Mouse (Mus musculus): ENCODE results near the gene Isg20. TPM values are rescaled to one million over a fixed set of nuclear protein-coding genes. Genes with fewer than 3 reads are reported as not detected.

Gene Isg20
- polyA plus RNA-seq, 1 experiment from 2014 or later, result 0.49 TPM

Small RNA genes lying within 50 kb of the gene (microRNA-seq; reads per million reads assigned to microRNA genes)
- gene Mir7-2, result 7.2 reads per million, percentile 24 among the genes with 10 or more reads in this experiment

Other genes with a start within 250 kb of the Isg20 start
- 1.7 and 2.1 TPM in 2 replicates for gene Ntrk3, start 175.4 kb upstream of the Isg20 start, polyA plus RNA-seq (2015; fragmentation: Nextera tagmentation; extraction: Ambion mirVana)
- gene Mrps11, start 130.3 kb upstream of the Isg20 start, polyA plus RNA-seq (2015; fragmentation: Nextera tagmentation; extraction: Ambion mirVana), result 90.1 and 90.6 TPM in 2 replicates
- 56.6 and 60.0 TPM in 2 replicates for gene Mrpl46, start 129.9 kb upstream of the Isg20 start, polyA plus RNA-seq (2015; fragmentation: Nextera tagmentation; extraction: Ambion mirVana)
- gene Det1, start 66.2 kb upstream of the Isg20 start, polyA plus RNA-seq (2015; fragmentation: Nextera tagmentation; extraction: Ambion mirVana), result 21.5 and 22.4 TPM in 2 replicates
- gene Aen, start 17.6 kb upstream of the Isg20 start, polyA plus RNA-seq (2015; fragmentation: Nextera tagmentation; extraction: Ambion mirVana), result 33.8 and 41.8 TPM in 2 replicates
- gene Acan, start 140.1 kb downstream of the Isg20 start, polyA plus RNA-seq (2015; fragmentation: Nextera tagmentation; extraction: Ambion mirVana), result 16.6 and 23.7 TPM in 2 replicates
- 4.2 and 5.0 TPM in 2 replicates for gene Hapln3, start 217.6 kb downstream of the Isg20 start, polyA plus RNA-seq (2015; fragmentation: Nextera tagmentation; extraction: Ambion mirVana)
- 145 and 152 TPM in 2 replicates for gene Mfge8, start 235.6 kb downstream of the Isg20 start, polyA plus RNA-seq (2015; fragmentation: Nextera tagmentation; extraction: Ambion mirVana)